Mouse (Mus musculus): ENCODE measurements around the gene Man1c1. TPM values are rescaled to one million over a fixed set of nuclear protein-coding genes. Genes with fewer than 3 reads are reported as not detected.

Gene Man1c1
- total RNA-seq, 2 experiments from 2014 or later = 12.2 to 13.7 TPM

- DNase-seq = no peak
- intact Hi-C loops (cut with DNase I) = no loop called here
These were observed 21.8 kb upstream of the Man1c1 start for GRCm38 (mm10) chr4:134725735-134726345.

DNA sequence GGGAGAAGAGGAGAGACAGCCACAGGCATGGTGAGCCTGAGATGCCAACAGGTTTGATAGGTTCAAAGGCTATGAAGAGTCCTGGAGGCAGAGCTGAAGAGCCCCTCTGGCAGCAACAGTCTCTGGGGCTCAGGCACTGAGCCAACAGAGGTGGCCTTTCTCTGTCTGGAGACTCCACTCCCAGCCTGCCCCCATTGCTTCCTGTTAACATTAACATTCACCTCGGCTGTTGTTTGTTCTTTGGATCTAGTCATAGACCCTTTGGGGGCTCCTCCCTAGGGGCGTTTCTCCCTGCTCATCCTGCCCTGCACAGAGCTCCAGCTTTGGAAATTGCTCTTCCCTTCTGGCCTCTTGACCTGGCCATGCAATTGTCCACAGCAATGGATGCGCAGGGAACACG lies 20.9 kb upstream of the Man1c1 start:
- no peak for DNase-seq

DNA sequence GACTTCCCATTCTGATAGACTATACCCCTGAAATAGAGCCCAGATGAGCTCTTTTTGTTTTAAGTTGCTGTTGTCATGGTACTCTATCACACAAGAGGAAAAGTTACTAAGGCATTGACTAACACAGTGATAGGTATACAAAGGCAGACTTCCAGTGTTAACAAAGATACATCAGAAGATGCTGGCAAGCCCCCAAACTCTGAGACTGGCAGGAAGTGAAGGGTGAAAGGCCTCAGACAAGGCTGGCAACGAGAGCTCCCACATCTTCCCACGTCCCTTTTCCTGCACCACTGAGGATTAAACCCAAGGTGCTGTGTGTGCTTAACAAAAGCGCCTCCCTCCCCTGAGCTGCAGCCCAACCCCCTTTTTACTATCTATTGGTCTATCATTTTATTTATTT lies 19.2 kb upstream of the Man1c1 start:
- no peak for DNase-seq

More for the DNA sequence above, 20.9 kb upstream of the Man1c1 start:
- intact Hi-C loops (cut with DNase I) = no loop called here

GRCm38 (mm10) chr4:134721076-134721475 lies 17.0 kb upstream of the Man1c1 start:
- no peak for DNase-seq
- intact Hi-C loops (cut with DNase I) = no loop called here

More for the DNA sequence above, 19.2 kb upstream of the Man1c1 start:
- intact Hi-C loops (cut with DNase I) = no loop called here

DNA sequence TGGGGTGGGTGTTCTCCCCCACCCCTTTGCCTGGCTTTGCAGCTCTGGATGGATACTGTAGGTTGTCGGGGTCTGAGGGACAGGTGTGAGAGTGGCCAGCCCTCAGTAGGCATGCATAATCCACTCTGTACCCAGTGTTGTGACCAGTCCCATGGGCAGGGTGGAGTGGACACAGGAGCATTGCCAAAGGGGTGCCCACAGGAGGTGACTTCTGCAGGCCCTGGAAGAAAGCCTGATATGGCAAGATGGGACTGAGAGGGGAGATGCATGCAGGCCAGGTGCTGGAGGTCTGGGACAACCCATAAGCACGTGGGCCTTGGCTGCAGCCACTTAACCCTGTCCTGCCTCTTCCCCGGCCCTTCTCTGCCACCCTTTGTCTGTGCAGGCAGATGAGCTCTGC lies 16.3 kb upstream of the Man1c1 start:
- DNase-seq = no peak
- intact Hi-C loops (cut with DNase I) = no loop called here

- no peak for DNase-seq
- intact Hi-C loops (cut with DNase I) = no loop called here
These were observed 15.4 kb upstream of the Man1c1 start for GRCm38 (mm10) chr4:134719489-134719888.

- DNase-seq = peak; percentile 88
- intact Hi-C loops (cut with DNase I) = loop anchor here (5.0 kb wide), 1 partner anchor 167 kb away; no protein-coding TSS in a partner anchor
These were observed 9.8 kb upstream of the Man1c1 start for GRCm38 (mm10) chr4:134713937-134714336.

GRCm38 (mm10) chr4:134705311-134705710 lies 1.2 kb upstream of the Man1c1 start:
- DNase-seq = no peak
- intact Hi-C loops (cut with DNase I) = no loop called here

GRCm38 (mm10) chr4:134704590-134704989 lies 500 bp upstream of the Man1c1 start:
- intact Hi-C loops (cut with DNase I) = loop anchor here (5.0 kb wide), 1 partner anchor 147 kb away; no protein-coding TSS in a partner anchor
- no peak for DNase-seq

DNA sequence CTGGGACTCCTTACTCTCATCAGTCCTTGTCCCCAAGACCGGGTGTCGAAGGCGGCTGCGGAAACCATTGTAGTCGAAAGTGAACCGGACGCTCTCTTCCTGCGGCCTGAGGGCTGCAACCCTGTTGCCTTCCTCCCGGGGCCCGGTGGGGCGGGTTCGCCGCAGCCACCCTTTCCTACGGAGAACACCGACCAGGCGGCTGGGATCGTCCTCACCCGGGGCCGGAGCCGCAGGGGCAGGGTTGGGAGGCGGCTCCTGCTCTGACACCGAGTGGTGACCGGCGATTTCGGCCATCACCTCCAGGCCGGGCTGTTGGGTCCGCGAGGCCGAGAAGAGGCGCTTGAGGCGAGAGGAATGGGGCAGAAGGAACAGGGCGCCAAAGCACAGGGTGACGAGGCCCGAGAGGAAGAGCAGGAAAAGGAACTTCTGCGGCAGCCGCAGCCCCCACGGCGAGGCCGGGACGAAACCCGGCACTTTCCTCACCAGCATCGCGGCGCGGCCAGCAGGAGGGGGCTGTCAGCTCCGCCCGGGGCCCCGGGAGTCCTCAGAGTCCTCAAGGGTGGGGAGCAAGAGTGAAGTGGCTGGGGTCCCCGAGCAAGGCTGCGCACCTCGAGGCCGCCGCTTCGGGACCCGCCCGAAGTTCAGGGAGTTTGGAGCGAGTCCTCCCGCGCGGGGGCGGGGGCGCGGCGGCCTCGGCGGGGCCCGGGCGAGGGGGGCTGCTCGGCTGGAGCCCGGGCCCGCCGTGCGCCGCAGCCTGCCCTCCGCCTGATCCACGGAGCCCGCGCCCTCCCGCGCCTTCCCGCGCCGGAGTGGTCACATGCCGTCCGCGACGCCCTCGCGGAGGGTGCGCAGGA lies 882 bp downstream of the Man1c1 start:
- peak; percentile 38 for DNase-seq
- intact Hi-C loops (cut with DNase I) = loop anchor here (5.0 kb wide), 1 partner anchor 146 kb away; no protein-coding TSS in a partner anchor

DNA sequence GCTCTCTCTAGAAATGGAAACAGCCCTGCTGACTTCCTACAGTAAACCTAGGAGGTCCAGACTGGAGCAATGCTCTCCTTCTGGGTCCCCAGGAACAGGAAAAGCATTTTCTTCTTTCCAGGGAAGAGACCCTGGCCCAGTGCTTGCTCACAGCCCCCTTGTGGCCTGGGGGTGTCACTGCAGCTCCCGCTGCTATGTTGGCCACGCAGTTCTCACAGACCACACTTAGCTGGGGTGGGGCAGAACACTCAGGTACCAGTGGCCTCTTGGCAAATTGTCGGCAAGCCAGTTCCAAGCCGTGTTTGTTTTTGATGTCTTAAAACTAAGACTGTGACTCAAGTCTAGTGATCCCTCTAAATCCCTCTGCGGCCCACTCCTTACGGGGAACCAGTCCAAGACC lies 2.2 kb downstream of the Man1c1 start:
- DNase-seq = peak; percentile 82
- intact Hi-C loops (cut with DNase I) = loop anchor here (5.0 kb wide), 1 partner anchor 145 kb away; no protein-coding TSS in a partner anchor

DNA sequence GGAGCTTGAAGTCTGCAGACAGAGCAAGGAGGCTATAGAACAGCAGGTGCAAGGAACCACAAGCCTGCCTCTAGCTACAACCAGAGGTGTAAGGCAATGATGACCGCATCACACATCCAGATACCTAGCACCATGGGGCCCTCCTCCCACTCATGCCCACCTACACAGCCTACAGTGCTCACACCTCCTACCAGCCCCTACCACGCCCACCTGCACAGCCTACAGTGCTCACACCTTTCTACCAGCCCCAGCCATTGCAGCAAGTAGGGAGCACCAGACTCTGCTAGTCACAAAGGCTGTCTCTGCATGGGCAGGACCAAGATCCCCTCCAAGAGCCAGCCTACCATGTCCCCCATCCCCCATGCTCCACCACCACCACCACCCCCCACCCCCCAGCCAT lies 3.2 kb downstream of the Man1c1 start:
- DNase-seq = no peak
- intact Hi-C loops (cut with DNase I) = loop anchor here (5.0 kb wide), 1 partner anchor 144 kb away; no protein-coding TSS in a partner anchor

GRCm38 (mm10) chr4:134693202-134693940 lies 10.7 kb downstream of the Man1c1 start:
- DNase-seq = no peak
- intact Hi-C loops (cut with DNase I) = no loop called here

- DNase-seq = no peak
- intact Hi-C loops (cut with DNase I) = no loop called here
These were observed 11.7 kb downstream of the Man1c1 start for GRCm38 (mm10) chr4:134692388-134692787.

- no peak for DNase-seq
- intact Hi-C loops (cut with DNase I) = no loop called here
These were observed 17.9 kb downstream of the Man1c1 start for GRCm38 (mm10) chr4:134686022-134686661.

- DNase-seq = no peak
- intact Hi-C loops (cut with DNase I) = no loop called here
These were observed 19.3 kb downstream of the Man1c1 start for GRCm38 (mm10) chr4:134684637-134685338.

DNA sequence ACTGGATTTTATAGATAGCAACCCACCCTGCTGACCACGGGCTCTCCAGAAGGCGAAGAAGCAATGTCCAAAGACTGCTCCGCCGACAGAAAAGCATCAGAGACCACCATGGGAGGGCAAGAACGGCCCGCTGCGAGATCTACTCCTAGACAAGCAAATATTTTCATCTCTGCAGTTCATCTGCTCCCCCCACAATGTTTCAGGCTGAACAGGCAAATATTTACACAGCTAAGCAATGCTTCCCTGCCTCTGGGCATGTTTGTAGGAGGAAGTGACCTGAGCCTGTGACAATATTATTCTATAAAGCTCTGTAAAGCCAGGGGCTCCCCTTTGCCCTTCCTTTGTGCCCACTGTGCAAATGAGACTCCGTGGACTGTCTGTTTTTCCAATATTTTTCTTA lies 20.2 kb downstream of the Man1c1 start:
- intact Hi-C loops (cut with DNase I) = no loop called here
- DNase-seq = no peak

DNA sequence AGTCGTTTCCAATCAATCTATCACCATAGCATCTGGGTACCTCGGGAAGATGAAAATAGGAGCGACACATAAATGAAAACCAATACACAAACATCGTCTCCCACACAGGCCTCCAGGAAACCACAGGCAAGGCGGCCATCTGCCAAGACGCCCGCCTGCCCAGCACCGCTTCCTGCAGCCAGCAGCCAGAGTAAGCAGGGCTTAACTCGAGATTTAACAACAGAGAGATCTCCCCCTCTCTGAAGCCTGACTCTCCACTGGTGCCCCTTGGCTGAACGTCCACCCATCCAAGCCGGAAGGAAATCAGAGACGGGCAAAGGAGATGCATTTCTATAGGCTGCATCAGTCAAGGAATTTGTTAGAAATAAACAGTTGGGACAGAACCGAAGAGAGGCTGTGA lies 21.1 kb downstream of the Man1c1 start:
- peak; percentile 71 for DNase-seq
- intact Hi-C loops (cut with DNase I) = no loop called here

DNA sequence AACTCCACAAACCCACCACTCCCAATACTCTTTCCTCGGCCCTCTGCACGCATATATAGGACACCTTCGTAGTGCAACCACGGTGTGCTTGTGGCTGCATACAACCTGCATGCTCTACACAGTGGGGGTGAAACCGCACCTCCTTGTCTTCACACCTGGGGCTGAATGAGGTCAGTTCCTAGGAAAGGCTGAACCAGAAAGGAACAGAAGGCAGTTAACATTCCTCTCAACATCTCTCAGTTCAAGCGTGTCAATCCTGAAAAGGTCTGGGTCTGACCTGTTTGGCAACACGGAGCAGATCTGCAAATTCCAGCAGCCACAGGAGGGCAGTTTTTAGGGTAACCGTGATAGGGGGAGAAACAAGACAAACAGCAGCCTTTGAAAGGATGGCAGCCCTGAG lies 21.7 kb downstream of the Man1c1 start:
- intact Hi-C loops (cut with DNase I) = no loop called here

DNA sequence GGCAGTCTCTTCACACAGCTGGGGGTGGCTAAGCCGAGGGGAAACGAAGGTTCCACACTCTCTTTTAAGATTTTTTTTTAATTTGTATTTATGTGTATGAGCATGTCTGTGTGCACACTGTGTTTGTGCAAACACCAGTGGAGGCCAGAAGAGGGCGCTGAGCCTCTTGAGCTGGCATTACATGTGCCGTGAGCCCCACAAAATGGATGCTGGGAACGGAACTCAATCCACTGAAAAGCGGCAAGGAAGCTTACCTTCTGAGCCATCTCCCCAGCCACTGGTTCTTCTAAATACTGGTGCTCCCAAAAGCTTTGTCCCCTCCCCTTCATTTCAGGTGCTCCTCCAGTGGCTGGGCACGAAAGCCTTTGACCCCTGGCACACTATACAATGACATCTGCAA lies 22.3 kb downstream of the Man1c1 start:
- no peak for DNase-seq
- intact Hi-C loops (cut with DNase I) = no loop called here

More for the DNA sequence above, 21.7 kb downstream of the Man1c1 start:
- no peak for DNase-seq
